Mouse (Mus musculus): ENCODE measurements around the gene Slamf7. TPM values are rescaled to one million over a fixed set of nuclear protein-coding genes. Genes with fewer than 3 reads are reported as not detected.
A peak's percentile ranks its signal among the peaks of the same experiment; 100 is the strongest.

Gene Slamf7
- total and polyA plus RNA-seq, 2 experiments from 2014 or later, result not detected

DNA sequence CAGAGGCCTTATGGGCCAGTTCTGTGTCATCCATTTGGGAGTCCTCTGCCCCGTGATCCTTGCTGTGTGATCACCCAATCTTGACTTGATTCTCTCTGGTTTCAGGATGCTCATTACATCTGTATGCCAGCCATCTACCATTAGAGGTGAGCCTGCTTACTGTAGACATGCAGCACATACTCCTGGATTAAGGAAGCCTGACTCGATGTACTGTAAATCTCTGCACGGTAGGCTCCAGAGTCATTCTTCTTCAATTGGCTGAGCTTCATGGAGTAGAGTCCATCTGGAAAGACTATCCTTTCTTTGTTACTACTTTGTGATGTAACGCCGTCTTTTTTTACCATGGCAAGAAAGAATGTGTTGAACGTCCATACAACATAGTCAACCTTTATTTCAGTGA lies 12.0 kb downstream of the Slamf7 start:
- no peak for ATAC-seq
- 92% methylated on average over 6 of the region's 6 CpGs for WGBS
- H3K4me1 ChIP-seq (ENCODE audit: insufficient read depth, low read length), result no peaks in the 10 kb centered on the region
- no peaks in the 10 kb centered on the region for H3K36me3 ChIP-seq (ENCODE audit: insufficient read depth, low read length)
- no peak overlapping the region for H3K4me3 ChIP-seq (ENCODE audit: low read length)
- H3K27me3 ChIP-seq (ENCODE audit: insufficient read depth, low read length), result no peaks in the 10 kb centered on the region
- no peaks in the 10 kb centered on the region for H3K9me3 ChIP-seq (ENCODE audit: low read length)
- no peak overlapping the region for H3K9ac ChIP-seq (replicated peaks; ENCODE audit: low read length)
- DNase-seq (ENCODE audit: low spot score), result no peak
- H3K27ac ChIP-seq, result no peak overlapping the region
- no peak for TF ChIP-seq CTCF (IDR thresholded peaks at IDR 0.05; ENCODE audit: low read depth)
- no peak overlapping the region for H3K4me2 ChIP-seq (ENCODE audit: low read depth, low read length)

DNA sequence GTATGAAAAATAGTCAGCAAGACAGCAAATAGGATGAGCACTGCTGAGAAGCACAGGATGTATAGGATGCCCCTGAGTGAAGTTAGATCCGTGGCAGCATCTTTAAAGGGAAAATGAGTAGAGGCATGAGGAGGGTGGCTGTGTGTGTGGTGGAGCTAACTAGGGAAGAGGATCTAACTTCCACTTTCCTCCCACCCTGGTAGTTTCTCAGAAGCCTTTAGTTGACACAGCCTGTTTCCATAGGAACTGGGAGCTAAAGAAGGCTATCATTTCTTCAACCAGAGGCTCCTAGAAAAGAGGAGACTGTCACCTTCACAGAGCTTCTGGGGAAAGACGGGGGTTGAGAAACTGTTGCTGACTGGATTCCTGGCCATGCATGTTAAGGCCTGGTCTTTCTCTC lies 14.1 kb downstream of the Slamf7 start:
- Histone ChIP-seq H3K27ac (no peak overlapping the region), H3K4me1 (ENCODE audit: insufficient read depth, low read length) (no peaks in the 10 kb centered on the region), H3K9ac (replicated peaks; ENCODE audit: low read length) (no peak overlapping the region), H3K4me3 (ENCODE audit: low read length) (no peak overlapping the region), H3K4me2 (ENCODE audit: low read depth, low read length) (no peak overlapping the region), H3K9me3 (ENCODE audit: low read length) (no peaks in the 10 kb centered on the region), H3K27me3 (ENCODE audit: insufficient read depth, low read length) (no peaks in the 10 kb centered on the region), H3K36me3 (ENCODE audit: insufficient read depth, low read length) (no peaks in the 10 kb centered on the region)
- DNase-seq (ENCODE audit: low spot score), result no peak
- TF ChIP-seq CTCF (IDR thresholded peaks at IDR 0.05; ENCODE audit: low read depth), result no peak
- WGBS, result 74% methylated on average over 2 of the region's 2 CpGs
- ATAC-seq, result no peak

DNA sequence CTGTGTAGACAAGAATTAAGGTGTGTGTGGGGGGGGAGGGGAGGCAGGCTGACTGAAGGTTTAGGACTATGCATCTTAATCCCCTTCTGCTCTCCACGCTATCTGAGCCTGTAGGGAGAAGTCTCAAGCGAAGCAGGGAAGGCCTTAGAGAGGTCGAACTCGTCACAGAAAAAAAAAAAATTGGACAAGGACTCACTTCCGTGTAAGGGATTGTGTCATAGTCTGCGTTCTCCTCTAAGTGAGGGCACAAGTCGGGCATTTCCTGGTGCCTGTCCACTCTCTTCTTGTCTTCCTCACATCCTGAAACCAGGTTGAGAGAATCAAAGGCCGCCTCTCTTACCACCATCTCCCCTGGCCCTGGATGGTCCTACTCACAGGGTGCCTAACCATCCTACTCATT lies 15.7 kb downstream of the Slamf7 start:
- no peak overlapping the region for H3K4me2 ChIP-seq (ENCODE audit: low read depth, low read length)
- no peak overlapping the region for H3K27ac ChIP-seq
- H3K9me3 ChIP-seq (ENCODE audit: low read length), result no peaks in the 10 kb centered on the region
- H3K4me1 ChIP-seq (ENCODE audit: insufficient read depth, low read length), result no peaks in the 10 kb centered on the region
- WGBS, result 72% methylated on average over 8 of the region's 8 CpGs
- ATAC-seq, result no peak
- TF ChIP-seq CTCF (IDR thresholded peaks at IDR 0.05; ENCODE audit: low read depth), result no peak
- no peak overlapping the region for H3K4me3 ChIP-seq (ENCODE audit: low read length)
- no peak for DNase-seq (ENCODE audit: low spot score)
- H3K36me3 ChIP-seq (ENCODE audit: insufficient read depth, low read length), result no peaks in the 10 kb centered on the region
- H3K27me3 ChIP-seq (ENCODE audit: insufficient read depth, low read length), result no peaks in the 10 kb centered on the region
- no peak overlapping the region for H3K9ac ChIP-seq (replicated peaks; ENCODE audit: low read length)

DNA sequence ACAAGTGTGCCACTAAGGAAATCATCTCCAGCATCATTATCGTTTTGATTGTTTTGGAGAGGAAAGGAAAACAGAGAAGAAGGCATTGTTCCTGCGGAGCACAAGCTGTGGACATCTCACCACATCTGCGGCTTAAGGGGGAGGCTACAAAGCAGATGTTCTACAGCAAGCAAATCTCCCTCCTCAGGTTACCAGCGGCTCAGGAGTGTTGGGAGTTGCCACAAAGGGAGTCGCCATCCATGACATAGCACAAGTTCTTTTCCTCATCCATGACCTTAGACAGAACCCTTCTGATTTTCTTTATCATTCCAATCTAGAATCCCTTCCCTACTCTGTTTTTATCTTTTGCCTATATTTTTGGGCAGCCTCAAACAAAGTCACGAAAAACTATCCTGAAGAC lies 17.1 kb downstream of the Slamf7 start:
- Histone ChIP-seq H3K4me2 (ENCODE audit: low read depth, low read length) (no peak overlapping the region), H3K27ac (no peak overlapping the region), H3K9ac (replicated peaks; ENCODE audit: low read length) (no peak overlapping the region), H3K9me3 (ENCODE audit: low read length) (no peaks in the 10 kb centered on the region), H3K4me3 (ENCODE audit: low read length) (no peak overlapping the region), H3K4me1 (ENCODE audit: insufficient read depth, low read length) (no peaks in the 10 kb centered on the region), H3K27me3 (ENCODE audit: insufficient read depth, low read length) (no peaks in the 10 kb centered on the region), H3K36me3 (ENCODE audit: insufficient read depth, low read length) (no peaks in the 10 kb centered on the region)
- ATAC-seq (no peak), DNase-seq (ENCODE audit: low spot score) (no peak)
- WGBS, result 70% methylated on average over 6 of the region's 6 CpGs
- TF ChIP-seq CTCF (IDR thresholded peaks at IDR 0.05; ENCODE audit: low read depth), result no peak

DNA sequence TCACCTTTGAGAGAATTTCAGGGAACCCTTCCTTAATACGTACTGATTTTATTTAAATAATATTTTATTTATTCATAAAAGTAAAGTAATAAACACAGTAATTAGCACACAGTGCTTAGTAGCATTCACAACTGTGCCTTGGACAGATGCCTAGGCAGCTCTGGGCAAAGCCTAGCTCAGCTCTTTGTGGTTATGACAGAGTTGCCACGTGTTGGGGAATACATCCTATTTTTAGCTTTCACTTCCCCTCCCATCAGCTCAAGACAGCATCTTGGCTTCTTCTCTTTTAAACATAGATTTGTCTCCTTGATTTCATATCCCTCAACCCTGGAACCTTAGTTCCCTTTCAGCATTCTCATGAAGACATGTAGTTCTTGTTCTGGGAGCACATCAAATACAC lies 21.4 kb downstream of the Slamf7 start:
- DNase-seq (ENCODE audit: low spot score) (peak; percentile 13), ATAC-seq (no peak)
- no peaks in the 10 kb centered on the region for H3K9me3 ChIP-seq (ENCODE audit: low read length)
- H3K4me1 ChIP-seq (ENCODE audit: insufficient read depth, low read length), result no peaks in the 10 kb centered on the region
- no peak overlapping the region for H3K9ac ChIP-seq (replicated peaks; ENCODE audit: low read length)
- H3K4me2 ChIP-seq (ENCODE audit: low read depth, low read length), result no peak overlapping the region
- H3K27me3 ChIP-seq (ENCODE audit: insufficient read depth, low read length), result no peaks in the 10 kb centered on the region
- TF ChIP-seq CTCF (IDR thresholded peaks at IDR 0.05; ENCODE audit: low read depth), result no peak
- no peak overlapping the region for H3K27ac ChIP-seq
- no peak overlapping the region for H3K4me3 ChIP-seq (ENCODE audit: low read length)
- no peaks in the 10 kb centered on the region for H3K36me3 ChIP-seq (ENCODE audit: insufficient read depth, low read length)
- WGBS, result 60% methylated on average over 2 of the region's 2 CpGs

DNA sequence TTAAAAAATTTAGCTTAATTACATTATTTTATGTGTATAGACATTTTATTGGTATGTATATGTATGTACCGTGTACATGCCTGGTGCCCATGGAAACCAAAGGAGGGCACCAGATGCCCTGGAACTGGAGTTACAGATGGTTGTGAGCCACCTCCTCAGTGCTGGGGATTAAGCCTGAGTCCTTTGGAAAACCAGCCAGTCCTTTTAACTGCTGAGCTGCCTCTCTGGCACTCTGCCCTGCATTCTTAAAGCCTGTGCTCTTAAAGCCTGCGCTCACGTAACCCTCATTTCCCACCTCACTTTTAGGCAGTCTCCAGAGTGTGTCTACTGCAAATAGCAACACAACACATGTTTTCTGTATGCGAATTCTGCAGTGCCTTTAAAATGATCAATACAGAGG lies 21.9 kb downstream of the Slamf7 start:
- no peaks in the 10 kb centered on the region for H3K27me3 ChIP-seq (ENCODE audit: insufficient read depth, low read length)
- no peak overlapping the region for H3K9ac ChIP-seq (replicated peaks; ENCODE audit: low read length)
- no peak for TF ChIP-seq CTCF (IDR thresholded peaks at IDR 0.05; ENCODE audit: low read depth)
- no peaks in the 10 kb centered on the region for H3K36me3 ChIP-seq (ENCODE audit: insufficient read depth, low read length)
- H3K4me1 ChIP-seq (ENCODE audit: insufficient read depth, low read length), result no peaks in the 10 kb centered on the region
- DNase-seq (ENCODE audit: low spot score) (peak; percentile 7), ATAC-seq (no peak)
- no peaks in the 10 kb centered on the region for H3K9me3 ChIP-seq (ENCODE audit: low read length)
- no peak overlapping the region for H3K4me2 ChIP-seq (ENCODE audit: low read depth, low read length)
- no peak overlapping the region for H3K27ac ChIP-seq
- no peak overlapping the region for H3K4me3 ChIP-seq (ENCODE audit: low read length)
- WGBS, result 61% methylated on average over 4 of the region's 4 CpGs

DNA sequence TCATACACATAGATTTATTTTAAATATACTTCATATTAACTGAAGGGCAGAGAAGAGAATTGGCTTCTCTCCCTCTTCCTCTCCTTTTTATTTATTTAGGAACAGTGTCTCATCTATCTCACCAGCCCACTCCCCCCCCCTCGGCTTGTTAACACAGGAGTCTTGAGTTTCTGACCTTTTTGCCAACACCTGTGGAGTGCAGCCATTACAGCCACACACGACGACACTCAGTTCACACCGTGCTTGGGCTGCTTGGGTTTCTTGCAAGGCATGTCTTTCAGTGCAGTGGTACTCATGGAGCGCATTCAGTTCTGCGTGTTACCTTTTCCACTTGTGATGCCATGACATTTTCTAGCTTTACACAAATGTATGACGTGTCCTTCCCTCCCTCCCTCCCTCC lies 22.8 kb downstream of the Slamf7 start:
- DNase-seq (ENCODE audit: low spot score) (no peak), ATAC-seq (no peak)
- TF ChIP-seq CTCF (IDR thresholded peaks at IDR 0.05; ENCODE audit: low read depth), result no peak
- Histone ChIP-seq H3K9me3 (ENCODE audit: low read length) (no peaks in the 10 kb centered on the region), H3K27me3 (ENCODE audit: insufficient read depth, low read length) (no peaks in the 10 kb centered on the region), H3K36me3 (ENCODE audit: insufficient read depth, low read length) (no peaks in the 10 kb centered on the region), H3K27ac (no peak overlapping the region), H3K4me2 (ENCODE audit: low read depth, low read length) (no peak overlapping the region), H3K4me1 (ENCODE audit: insufficient read depth, low read length) (no peaks in the 10 kb centered on the region), H3K4me3 (ENCODE audit: low read length) (no peak overlapping the region), H3K9ac (replicated peaks; ENCODE audit: low read length) (no peak overlapping the region)
- WGBS, result 81% methylated on average over 7 of the region's 7 CpGs

Data from hindbrain, postnatal 0 days (tissue).